In genomic region chr5:133666473-133666872, GRCm38 (mm10) we compare ENCODE assay signal across 7 mouse cellular contexts.
DNase-seq lines count a peak whose midpoint lies in the region; TF ChIP-seq lines count a peak whose summit lies in the region.

No protein-coding gene starts in this region.

- no peak overlapping the region for H3K4me3 ChIP-seq in kidney, adult 2 months (ENCODE audit: insufficient read depth, low read depth, low read length)

- DNase-seq in kidney, adult 2 months = peak; percentile 13
- DNase-seq in kidney, adult 11 months = no peak
- DNase-seq in R1 (ENCODE audit: low read depth, low spot score) = peak; percentile 84
- DNase-seq in c-Kit-positive CD71-negative TER-119-negative erythroid progenitor cells, embryonic 14.5 days (ENCODE audit: low read depth) = peak; percentile 7
- DNase-seq in hindlimb bud, embryonic 11.5 days (ENCODE audit: extremely low spot score, low read depth, low spot score) = peak; percentile 22
- peak; percentile 62 for DNase-seq in lung, postnatal 10 days
- DNase-seq in urinary bladder, postnatal 36 days (ENCODE audit: low spot score in 2 of 2) = peak; percentile 13 to 14

- no peak for TF ChIP-seq POLR2A in kidney, adult 2 months (IDR thresholded peaks at IDR 0.05; ENCODE audit: low read depth, low read length)

- H3K27ac ChIP-seq in kidney, adult 2 months (ENCODE audit: insufficient read depth, low read depth, low read length) = no peak overlapping the region

- TF ChIP-seq CTCF in kidney, adult 2 months (conservative IDR thresholded peaks at IDR 0.05; ENCODE audit: insufficient read depth, insufficient read length, low read depth, low read length) = peak; percentile 36; the same call in 1 of the 2 replicates

- WGBS in kidney, adult 2 months = 44% methylated on average over 6 of the region's 6 CpGs

- no peaks in the 10 kb centered on the region for H3K27me3 ChIP-seq in kidney, adult 2 months (replicated peaks; ENCODE audit: control insufficient read depth, insufficient read depth, low read length)

- H3K4me1 ChIP-seq in kidney, adult 2 months (ENCODE audit: control insufficient read depth, insufficient read depth, low read length) = no peaks in the 10 kb centered on the region

- H3K36me3 ChIP-seq in kidney, adult 2 months (ENCODE audit: control insufficient read depth, insufficient read depth, low read length) = no peaks in the 10 kb centered on the region
